Mouse (Mus musculus) WW6 (cell line): Measurements from ENCODE around the gene Scnn1a.

Experiments
- DNase-seq: peaks from one replicate; pipeline ENCODE4 v3.0.0-alpha.2; 2013; ENCODE audit warnings: low read depth, low spot score

Gene Scnn1a

DNA sequence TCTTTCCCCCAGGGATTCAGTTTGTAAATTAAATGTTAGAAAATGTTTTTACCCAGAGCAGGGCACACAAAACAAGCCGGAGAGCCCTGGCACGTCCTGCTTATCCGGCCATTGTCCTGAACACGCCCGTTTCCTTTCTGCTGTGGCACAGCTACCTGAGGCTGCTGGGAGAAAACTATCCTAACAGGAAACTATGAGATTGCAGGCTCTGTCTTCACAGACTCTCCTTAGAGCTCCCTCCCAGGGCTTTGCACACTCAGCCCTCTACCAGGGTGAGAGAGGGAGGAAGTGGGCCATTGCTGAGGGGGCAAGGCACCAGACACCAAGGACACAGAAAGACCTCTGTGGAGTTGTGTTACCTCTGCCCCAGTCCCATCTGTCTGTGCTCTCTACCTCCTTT lies 19.8 kb downstream of the Scnn1a start:
- no peak for DNase-seq

- no peak for DNase-seq
These were observed 21.7 kb downstream of the Scnn1a start for GRCm38 (mm10) chr6:125342198-125342597.

- no peak for DNase-seq
These were observed 23.6 kb downstream of the Scnn1a start for GRCm38 (mm10) chr6:125344084-125344483.

DNA sequence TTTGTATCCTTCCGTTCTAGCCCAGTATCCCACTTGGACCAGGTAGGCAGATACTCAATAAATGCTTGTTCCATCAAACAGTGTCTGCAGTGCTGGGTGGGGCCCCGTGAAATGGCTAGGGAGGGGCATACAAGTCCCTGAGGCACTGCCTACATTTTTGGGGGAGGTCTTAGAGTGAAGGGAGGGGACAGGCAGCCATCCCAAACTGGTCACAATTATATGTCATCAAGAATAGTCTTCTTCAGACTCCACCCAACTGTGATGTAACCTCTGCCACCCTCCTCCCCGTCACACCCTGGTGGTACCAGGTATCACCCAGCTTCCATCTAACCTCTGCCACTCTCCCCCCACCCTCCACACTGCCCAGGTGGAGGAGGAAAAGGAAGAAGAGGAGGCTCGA lies 24.4 kb downstream of the Scnn1a start:
- DNase-seq, result no peak

DNA sequence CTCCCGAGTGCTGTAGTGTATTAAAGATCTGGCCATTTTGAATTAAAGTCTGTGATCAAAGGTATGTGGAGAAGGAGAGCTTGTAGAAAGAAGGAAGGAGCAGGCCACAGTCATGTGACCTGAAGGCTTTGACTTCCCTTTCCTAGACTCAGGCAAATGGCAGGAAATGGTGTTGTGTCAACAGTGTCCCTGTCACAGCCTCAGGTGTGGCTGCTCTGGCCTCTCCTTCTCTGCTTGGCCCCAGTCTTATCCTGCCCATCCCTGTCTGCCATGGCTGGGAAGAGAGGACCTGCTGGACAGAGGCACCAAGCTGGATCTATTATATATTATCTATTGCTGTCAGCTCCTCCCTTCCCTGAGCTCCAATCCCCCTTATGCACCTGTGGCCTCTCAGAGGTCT lies 25.2 kb downstream of the Scnn1a start:
- DNase-seq, result no peak

GRCm38 (mm10) chr6:125346029-125346428 lies 25.6 kb downstream of the Scnn1a start:
- no peak for DNase-seq

- no peak for DNase-seq
These were observed 28.5 kb downstream of the Scnn1a start, which contains the start of gene Tnfrsf1a for GRCm38 (mm10) chr6:125348721-125349574. Gene Tnfrsf1a (plus strand): TSS chr6:125349362.

DNA sequence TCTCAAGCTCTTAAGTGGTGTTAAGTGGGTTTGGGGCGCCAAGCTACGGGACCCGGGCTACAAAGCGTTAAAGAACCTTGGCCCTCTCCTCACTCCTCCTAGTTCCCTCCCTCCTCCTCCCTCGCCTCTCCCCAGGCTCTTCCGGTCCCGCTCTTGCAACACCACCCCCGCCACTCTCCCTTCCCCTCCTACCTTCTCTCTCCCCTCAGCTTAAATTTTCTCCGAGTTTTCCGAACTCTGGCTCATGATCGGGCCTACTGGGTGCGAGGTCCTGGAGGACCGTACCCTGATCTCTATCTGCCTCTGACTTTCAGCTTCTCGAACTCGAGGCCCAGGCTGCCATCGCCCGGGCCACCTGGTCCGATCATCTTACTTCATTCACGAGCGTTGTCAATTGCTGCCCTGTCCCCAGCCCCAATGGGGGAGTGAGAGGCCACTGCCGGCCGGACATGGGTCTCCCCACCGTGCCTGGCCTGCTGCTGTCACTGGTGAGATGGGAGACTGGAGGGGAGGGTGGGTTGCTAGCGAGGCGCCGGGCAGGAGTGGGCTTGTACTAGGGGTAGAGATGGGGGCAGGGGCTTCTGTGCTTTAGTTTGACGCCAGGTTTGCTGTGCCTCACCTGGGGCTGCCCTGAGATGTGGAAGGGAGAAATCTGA lies 29.2 kb downstream of the Scnn1a start:
- no peak for DNase-seq

DNA sequence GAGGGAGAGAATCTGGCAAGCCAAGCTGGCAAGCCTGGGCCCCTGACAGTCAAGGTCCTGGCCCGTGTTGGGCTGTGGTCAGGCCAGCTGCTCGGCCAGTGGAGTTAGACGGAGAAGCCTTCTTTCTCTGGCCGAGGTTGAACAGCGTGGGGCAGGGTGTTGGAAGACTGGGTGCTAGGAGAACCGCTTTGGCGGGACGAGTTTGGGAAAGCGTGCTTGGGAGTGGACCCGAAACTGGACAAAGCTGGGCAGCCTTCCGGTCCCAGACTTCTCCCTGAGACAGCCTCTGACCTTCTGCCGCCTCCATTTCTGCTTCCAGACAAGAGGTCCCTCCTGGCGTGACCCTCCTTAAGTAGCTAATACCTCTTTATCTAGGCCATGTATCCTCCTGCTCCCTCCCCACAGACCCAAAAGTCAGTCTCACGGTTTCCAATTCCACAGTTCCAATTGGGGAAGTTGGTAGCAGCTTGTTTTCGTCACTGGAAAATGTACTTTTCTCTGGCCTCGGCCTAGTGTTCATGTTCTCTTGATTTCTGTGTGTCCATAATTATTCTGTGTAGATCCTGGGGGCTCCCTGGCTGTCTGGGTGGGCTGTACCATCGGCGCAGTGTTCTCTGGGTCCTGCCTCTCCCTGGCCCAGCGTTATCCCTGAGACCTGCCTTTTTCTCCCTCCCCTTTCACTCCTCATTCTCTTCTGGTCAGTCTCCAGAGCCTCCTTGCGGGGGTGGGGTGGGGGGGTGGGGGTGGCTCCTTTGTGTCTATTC lies 30.0 kb downstream of the Scnn1a start:
- no peak for DNase-seq

DNA sequence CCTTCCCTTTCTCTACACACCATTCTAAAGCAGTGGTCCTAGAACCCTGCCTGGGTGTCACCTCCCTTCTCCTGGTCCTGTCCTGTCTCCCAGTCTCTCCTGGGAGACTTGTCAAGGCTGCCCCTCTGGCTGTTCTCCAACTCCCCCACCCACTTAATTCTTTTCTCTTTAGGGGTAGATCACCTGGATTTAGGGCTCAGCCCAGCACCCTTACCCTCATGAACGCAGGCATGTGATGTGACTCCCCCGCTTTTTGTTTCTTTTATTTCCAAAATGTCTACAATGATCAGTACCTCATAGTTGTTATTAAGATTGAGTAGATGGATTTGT lies 30.5 kb downstream of the Scnn1a start:
- DNase-seq, result no peak

DNA sequence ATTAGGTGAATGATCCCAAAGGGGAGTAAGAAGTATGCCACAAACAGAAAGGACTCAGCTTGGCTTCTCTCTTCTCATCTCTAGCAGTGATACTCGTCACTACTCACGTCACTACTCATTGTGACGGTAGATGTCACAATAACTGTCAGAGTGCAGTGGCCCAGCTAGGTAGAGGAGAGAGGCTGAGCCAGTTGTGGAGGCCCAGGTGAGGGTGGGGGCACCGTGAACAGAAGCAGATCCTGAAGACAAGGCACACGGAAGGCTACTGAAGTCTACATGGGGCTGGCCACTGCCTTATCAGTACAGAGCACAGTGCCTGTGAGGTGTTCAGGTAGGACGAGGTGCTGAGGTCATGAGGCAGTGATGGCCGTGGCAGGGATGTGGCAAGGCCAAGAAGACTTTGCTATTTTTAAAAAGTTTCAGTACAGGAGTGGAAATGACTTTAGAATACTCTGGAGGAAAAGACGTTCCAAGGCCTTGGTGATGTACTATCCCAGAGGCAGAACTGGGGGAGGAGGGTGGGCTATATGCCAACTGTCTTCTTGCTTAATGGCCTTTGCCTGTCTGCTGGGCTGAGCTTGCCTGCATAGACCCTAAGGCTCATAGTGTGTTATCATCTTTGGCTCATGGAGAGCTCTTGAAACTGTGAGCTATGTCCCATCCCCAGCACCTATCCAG lies 31.0 kb downstream of the Scnn1a start:
- no peak for DNase-seq

DNA sequence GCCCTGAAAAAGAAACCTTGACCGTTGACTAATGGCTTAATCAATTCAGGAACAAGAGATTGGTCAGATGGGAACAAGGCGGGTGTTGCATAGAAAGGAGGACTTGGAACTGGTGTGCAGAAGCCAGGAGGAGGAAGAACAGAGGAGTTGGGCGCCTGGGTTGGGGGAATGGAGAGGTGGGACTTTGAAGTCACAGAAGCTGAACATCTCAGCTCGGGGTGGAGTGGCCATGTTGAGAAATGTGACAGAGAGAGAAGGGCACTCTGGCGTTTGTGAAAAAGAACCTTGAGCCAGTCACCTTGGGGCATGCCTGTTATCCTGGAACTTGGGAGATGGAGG lies 31.6 kb downstream of the Scnn1a start:
- no peak for DNase-seq

DNA sequence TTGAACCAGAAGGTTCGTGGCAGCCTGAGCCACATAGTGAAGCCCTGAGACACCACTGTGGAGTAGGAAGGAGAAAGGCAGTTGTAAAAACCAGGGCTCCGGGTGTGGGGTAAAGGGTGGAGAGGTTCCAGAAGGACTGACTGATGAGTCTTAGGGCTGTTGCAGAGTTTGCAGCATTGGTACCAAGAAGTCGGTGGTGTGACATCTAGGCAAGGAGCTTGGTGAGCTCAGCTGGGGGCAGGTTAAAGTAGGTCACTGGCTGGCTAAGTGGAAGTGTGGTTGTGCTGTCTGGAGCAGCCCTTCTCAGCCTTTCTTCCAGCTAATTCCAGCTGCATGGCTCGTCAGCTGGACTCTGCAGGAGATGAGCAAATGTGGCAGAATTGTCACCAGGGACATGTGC lies 32.4 kb downstream of the Scnn1a start:
- DNase-seq, result no peak

DNA sequence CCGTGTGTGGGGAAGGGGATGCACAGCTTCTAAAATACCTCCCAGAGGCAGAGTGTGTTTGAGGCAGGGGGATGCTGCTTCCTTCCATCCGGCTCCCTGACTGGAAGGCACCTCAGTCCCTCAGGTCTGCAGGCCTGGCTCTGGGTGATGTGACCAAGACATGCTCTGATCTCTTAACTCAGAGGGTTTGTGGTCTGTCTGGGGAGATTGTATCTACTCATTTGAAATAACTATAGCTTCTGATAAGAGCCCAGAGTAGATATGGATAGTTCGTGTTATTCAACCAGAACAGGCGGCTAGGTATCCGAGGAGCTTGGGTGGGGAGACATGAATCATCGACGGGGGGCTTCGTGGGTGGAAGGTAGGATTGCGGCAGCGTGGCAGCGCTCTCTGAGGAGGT lies 32.8 kb downstream of the Scnn1a start:
- no peak for DNase-seq

DNA sequence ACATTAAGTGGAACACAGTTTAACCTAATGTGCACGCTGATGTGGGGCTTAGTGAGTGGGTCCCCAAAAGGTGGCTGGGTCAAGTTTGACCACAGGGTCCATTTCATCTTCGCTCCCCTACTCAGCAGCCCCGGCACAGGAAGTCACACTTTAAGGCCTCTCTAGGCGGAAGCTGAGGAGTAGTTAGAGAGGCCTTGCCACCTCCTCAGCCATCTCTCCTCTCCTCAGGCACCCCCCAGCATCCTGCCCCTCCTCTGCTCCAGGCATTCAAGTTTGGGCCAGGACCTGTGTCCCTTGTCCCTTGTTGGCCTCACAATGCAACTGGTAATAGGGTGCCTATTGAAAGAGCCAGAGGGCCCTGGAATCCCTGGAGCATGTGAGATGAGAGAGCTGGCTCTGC lies 33.2 kb downstream of the Scnn1a start:
- DNase-seq, result no peak

DNA sequence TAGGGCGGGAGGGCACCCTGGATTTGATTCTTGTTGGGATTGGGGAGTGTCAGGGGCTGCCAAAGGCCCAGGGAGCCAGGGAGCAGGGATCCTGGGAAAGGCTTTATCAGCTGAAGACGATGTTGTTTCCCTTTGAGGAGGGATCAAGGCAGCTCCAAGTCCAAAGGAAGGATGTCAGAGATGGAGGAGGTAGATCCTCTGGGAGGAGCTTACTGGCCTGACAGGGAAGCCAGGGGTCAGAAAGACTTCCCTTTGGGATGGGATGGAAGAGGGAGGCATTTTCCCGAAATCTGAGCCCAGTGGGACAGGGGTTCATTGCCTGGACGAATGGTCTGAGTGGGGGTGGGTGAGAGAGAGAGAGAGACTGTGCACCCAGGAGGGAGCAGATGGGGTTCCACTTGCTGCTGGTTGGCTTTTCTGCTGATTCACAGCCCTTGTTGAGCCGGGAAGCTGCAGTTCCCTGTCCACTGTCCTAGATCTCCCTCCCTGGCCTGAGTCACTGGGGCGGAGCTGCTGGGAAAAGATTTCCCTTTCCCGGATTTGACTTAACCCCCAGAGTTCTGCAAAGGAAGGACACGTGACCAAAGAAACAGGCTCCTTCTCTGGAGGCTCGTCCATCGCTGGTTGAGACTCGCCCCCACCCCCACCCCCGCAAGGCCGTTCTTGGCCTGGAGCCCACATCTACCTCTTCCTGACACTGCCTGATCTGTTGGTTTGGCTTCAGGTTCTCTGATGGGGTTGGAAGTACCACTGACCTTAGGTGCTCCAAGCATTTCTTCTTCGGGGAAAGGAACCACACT lies 34.1 kb downstream of the Scnn1a start:
- no peak for DNase-seq

GRCm38 (mm10) chr6:125355197-125355741 lies 34.8 kb downstream of the Scnn1a start:
- no peak for DNase-seq

DNA sequence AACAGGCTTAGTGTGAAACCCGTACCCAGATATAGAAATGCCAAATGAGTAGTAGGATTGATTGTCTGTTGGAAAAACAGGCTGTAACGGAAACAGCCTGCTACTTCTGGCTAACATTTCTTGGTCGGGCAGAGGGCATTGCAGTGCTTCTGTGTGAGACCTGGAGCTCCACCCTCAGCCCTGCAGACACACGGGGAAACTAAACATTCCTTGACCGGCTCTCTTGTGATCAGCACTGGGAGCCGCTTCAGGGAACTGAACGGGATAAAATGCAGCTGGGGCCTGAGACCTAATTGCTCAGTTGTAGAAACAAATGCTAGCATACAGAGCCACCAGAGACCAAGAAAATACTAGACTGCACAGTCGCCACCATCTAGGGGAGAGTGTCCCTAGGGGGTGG lies 35.8 kb downstream of the Scnn1a start:
- DNase-seq, result no peak

- no peak for DNase-seq
These were observed 36.9 kb downstream of the Scnn1a start for GRCm38 (mm10) chr6:125357334-125357733.

DNA sequence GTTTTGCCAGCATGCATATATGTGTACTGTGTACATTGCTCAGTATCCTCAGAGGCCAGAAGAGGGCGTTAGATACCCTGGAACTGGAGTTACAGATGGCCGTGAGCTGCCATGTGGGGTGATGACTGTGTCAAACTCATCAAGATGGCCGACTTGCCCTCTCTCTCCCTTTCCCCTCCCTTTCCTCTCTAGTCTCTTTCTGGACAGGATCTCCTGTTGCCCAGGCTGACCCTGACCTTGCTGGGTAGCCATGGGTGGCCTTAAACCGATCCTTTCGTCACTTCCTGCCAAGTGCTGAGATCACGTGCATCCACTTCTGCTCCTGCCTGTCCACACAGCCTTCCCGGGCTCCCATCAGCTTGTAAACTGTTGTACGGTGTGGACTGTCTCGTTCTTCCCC lies 39.5 kb downstream of the Scnn1a start:
- DNase-seq, result no peak

GRCm38 (mm10) chr6:125360846-125361245 lies 40.4 kb downstream of the Scnn1a start:
- DNase-seq, result no peak
